Mouse (Mus musculus): Measurements from ENCODE around the gene Taf11.
A peak's percentile ranks its signal among the peaks of the same experiment; 100 is the strongest.

Gene Taf11

GRCm38 (mm10) chr17:27909622-27910500, at the start of gene Taf11:
Gene Taf11 (minus strand): TSS chr17:27909844.
- DNase-seq (ENCODE audit: low read depth), result peak; percentile 78

DNA sequence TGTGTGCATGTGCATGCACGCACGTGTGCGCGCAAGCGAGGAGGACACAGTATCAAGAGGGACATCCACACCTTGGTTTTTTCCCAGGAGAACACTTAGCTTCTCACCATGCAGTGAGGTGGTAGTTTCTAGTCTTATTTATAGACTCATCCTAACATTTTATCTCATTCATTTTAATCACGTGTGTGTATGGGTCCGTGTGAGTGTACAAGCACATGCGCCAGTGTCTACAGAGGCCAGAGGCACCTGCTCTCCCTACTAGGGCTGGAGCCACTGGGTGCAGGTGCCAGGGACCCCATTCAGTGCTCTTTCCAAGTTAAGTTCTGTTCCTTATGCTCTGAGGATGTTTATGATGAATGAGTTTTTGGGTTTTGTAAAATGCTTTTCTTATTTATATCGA, 48.0 kb upstream of the Taf11 start:
- no peak for DNase-seq (ENCODE audit: low read depth)

DNA sequence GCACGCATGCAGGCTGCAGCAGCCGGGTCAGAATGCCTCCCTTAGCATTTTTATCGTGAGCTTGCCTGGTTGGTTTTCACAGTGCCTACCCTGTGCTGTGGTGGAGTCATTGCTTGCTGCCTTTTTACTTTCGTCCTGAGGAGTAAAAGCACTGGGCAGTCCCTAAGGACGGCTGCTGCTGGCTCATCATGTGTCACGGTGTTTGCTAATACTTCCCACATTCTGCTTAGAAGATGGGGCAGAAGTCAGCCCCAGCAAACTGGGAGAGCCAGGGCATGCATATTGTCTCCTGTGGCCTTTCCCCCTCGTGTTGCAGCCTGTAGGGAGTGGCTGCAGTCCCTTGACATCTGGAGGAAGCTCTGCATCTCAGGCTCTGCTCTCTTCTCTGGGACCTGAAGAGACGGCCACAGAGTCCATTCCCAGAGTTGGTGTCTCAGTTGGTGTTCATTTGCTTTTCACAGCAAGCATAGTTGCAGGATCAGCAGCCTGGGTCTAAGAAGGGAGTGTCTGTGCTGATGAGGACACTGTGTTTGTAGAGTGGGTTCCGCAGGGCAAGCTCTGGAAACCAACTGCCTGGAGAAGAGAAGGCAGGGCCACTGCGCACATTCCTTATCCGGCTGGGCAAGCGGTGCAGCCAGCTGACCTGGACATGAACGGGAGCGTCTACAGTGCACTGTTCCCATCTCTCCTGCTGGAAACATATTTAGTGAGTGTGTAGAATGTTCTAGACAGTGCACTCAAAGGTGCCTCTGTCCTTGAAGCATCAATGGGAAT, 45.2 kb upstream of the Taf11 start:
- no peak for DNase-seq (ENCODE audit: low read depth)

DNA sequence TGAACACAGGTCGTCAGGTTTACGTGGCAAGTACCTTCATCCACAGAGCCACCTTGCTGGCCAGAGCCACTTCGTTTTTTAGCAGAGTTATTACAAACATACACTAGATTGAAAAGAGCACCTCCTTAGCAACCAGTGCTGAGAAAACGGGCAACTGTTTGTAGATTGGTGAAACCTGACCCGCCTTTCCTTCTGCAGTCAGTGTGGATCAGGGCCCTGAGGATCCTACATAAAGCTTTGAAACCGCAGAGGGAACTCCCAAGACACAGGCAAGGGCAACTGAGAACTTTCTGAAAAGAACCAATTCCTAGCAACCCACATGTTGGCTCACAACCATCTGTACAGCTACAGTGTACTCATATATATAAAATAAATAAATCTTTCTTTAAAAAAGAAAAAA, 43.5 kb upstream of the Taf11 start:
- DNase-seq (ENCODE audit: low read depth), result no peak

DNA sequence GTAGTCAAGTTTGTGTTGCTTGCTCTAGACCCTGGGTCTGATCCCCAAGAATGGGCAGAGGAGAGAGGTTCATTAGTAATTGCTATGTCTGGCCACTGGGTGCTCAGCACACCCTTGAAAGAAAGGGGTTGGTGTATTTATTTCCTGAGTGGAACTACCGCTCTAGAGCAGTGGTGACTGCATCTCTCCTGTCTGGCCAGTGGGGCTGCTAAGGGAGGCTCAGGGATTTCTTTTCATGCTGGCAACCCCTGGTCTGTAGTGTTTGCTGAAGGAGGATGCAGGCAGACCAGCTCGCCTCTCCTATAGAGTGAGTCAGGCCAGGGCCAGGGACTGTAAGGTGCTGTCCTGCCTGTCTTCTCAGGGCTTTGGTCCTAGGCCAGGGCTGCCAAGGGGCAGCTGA, 37.5 kb upstream of the Taf11 start:
- no peak for DNase-seq (ENCODE audit: low read depth)

GRCm38 (mm10) chr17:27946371-27946770, 36.7 kb upstream of the Taf11 start:
- no peak for DNase-seq (ENCODE audit: low read depth)

DNA sequence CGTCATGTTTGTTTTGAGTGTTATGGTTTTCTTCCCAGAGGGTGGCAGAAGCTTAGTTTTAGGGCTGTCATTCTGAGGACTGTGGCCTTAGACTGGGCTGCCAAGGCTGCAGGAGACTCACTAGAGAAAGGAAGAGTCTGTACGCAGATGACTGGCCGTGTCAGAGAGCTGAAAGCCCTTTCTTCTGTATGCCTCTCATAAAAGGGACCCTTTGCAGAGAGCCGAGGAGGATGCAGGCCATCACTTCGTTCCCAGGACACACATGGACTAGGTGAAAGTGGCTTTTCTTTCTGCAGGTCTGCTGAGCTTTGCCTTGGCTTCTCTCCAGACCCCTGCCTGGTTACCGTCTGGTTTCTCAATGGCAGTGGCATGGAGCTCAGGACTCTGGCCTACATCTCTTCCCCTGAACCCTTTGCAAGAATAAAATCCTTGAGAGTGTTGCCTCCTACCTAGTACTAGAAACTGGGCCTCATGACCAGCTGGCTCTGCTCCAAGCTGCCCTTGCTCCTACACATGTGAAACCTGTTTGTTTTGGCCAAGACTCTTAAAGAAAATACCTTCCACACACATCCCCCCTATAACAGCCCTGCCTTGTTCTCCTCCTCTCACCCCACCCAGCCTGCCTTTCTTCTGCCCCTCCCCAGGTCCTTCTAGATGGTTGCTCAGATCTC, 36.0 kb upstream of the Taf11 start:
- no peak for DNase-seq (ENCODE audit: low read depth)

- DNase-seq (ENCODE audit: low read depth), result no peak
Measured at GRCm38 (mm10) chr17:27942131-27942530, 32.5 kb upstream of the Taf11 start.

DNA sequence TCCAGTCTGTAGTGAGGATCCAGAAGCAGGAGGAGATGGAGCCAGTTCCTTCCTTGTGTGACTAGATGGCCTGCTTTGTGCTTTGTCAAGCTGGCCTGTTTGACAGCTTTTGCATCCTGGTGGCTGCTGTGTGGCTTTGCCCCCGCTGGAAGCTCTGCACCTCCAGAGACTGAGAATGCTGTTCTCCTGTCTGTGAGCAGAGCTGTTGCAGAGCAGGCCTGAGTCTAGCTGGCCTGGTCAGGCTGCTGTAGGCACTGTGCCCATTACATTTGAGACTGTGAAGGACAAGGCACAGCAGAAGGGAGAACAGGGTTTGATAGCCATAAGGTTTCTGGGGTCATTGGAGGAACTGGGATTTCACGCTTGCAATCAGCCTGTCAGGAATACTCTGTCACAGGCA, 32.1 kb upstream of the Taf11 start:
- no peak for DNase-seq (ENCODE audit: low read depth)

GRCm38 (mm10) chr17:27941178-27941577, 31.5 kb upstream of the Taf11 start:
- DNase-seq (ENCODE audit: low read depth), result no peak

GRCm38 (mm10) chr17:27940352-27940751, 30.7 kb upstream of the Taf11 start:
- DNase-seq (ENCODE audit: low read depth), result no peak

DNA sequence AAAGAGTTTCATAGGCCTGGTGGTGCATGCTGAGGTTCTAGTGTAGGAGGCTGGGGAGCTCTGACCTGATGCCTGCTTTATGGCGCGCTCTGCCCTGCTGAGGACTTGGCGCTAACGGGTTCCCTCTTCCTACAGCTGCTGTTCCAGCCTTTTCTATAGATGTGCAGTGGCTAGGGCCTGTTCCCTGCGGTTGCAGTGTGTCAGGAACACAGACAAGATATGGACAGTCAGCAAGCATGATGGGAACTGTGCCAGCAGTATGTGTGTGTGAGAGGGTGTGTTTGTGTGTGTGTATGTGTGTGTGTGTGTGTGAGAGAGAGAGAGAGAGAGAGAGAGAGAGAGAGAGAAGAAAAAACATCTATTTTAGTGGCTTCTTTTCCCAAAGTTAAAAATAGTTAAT, 29.4 kb upstream of the Taf11 start:
- no peak for DNase-seq (ENCODE audit: low read depth)

DNA sequence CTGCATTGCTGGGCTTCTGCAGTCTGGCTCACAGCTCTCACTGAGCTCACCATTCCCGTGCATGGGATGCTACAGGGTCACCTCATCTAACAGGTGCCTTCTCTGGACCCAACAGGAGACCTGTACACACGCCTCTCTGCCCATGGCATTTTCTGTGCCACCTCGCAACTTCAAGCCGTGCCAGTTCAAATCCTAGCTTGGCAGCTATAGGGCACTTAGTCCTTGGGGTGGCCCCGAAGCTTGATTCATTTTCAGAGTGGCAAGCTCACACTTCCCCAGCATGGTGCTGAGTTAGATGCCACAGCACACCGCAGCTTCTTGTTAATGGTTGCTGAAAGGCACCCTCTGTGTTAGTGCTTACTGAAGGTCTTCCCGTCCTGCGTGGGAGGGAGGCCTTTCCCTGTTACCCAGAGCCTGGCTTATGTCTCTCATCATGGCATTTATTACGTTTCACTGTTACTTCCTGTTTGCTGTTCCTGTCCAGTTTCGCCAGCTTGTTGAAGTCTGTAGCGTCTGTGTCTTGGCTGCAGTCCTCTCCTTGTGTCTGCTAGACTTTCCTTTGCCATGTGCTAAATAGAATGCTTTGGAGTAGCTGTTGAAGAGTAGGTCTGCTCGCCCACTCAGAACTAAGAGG, 28.6 kb upstream of the Taf11 start:
- no peak for DNase-seq (ENCODE audit: low read depth)

- no peak for DNase-seq (ENCODE audit: low read depth)
Measured at GRCm38 (mm10) chr17:27937054-27937615, 27.5 kb upstream of the Taf11 start.

- peak; percentile 13 for DNase-seq (ENCODE audit: low read depth)
Measured at GRCm38 (mm10) chr17:27935091-27935490, 25.4 kb upstream of the Taf11 start.

- no peak for DNase-seq (ENCODE audit: low read depth)
Measured at GRCm38 (mm10) chr17:27934136-27934910, 24.7 kb upstream of the Taf11 start.

- DNase-seq (ENCODE audit: low read depth), result no peak
Measured at GRCm38 (mm10) chr17:27931826-27932225, 22.2 kb upstream of the Taf11 start.

- no peak for DNase-seq (ENCODE audit: low read depth)
Measured at GRCm38 (mm10) chr17:27930291-27930690, 20.6 kb upstream of the Taf11 start.

- DNase-seq (ENCODE audit: low read depth), result no peak
Measured at GRCm38 (mm10) chr17:27925504-27925903, 15.9 kb upstream of the Taf11 start.

GRCm38 (mm10) chr17:27925054-27925453, 15.4 kb upstream of the Taf11 start:
- no peak for DNase-seq (ENCODE audit: low read depth)

DNA sequence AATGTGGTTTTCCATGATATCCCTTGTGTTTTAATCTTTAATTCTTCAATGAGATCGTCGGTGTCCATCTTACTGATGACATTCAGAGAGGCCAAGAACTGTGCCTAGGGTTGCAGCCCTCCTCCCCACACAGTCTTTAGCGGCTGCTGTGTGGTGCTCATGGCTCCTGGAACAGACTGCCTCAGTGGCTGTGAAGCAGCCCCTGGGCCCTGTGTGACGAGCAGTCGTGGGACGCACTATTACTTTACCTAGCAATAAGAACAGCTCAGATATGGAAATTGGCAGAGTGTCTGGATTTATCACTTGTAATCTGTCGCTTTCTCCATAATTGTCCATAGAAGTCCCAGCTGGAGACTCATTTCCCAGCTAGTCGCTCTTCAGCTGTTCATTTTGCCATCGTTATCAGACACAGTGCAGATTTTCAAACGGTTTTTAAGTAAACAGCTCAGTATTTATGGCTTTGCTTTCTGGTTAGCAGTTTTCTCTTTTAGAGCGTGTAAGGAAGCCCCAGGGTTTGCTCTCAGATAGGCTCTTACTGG, 12.6 kb upstream of the Taf11 start:
- DNase-seq (ENCODE audit: low read depth), result no peak

All from induced T-regulatory cell, adult 2 months (primary cell).